Mouse (Mus musculus) forebrain, embryonic 16.5 days (tissue): ENCODE measurements around the gene Ncbp1. TPM values are rescaled to one million over a fixed set of nuclear protein-coding genes. Genes with fewer than 3 reads are reported as not detected.

Experiments used
- ATAC-seq: fragments of 200-750 bp; cut with Nextera tagmentation; 2 replicates; pipeline ENCODE4 v1.8.0; 2017; ENCODE audit warnings: mild to moderate bottlenecking, moderate library complexity
- H3K27ac ChIP-seq: fragments of 300-500 bp; sonication (generic); 2 replicates; pipeline ENCODE4 v1.5.1; 2014; ENCODE audit warnings: low read length, control low read depth
- H3K27me3 ChIP-seq: fragments of 300-500 bp; sonication (generic); replicated peaks from 2 replicates; pipeline ENCODE4 v1.6.1; 2014; ENCODE audit warnings: low read length; ENCODE audit not compliant: control insufficient read depth, insufficient read depth
- H3K36me3 ChIP-seq: fragments of 300-500 bp; sonication (generic); 2 replicates; pipeline ENCODE4 v1.6.1; 2014; ENCODE audit not compliant: control insufficient read depth, insufficient read depth
- H3K4me1 ChIP-seq: fragments of 300-500 bp; sonication (generic); replicated peaks from 2 replicates; pipeline ENCODE4 v1.6.1; 2014; ENCODE audit warnings: low read length; ENCODE audit not compliant: control insufficient read depth, insufficient read depth
- H3K4me2 ChIP-seq: fragments of 300-500 bp; sonication (generic); 2 replicates; pipeline ENCODE4 v1.6.1; 2014; ENCODE audit warnings: mild to moderate bottlenecking, low read length, control low read depth
- H3K4me3 ChIP-seq: fragments of 300-500 bp; sonication (generic); replicated peaks from 2 replicates; pipeline ENCODE4 v1.5.1; 2014; ENCODE audit warnings: mild to moderate bottlenecking, low read length, control low read depth
- H3K9ac ChIP-seq: fragments of 300-500 bp; sonication (generic); replicated peaks from 2 replicates; pipeline ENCODE4 v1.6.1; 2014; ENCODE audit warnings: low read depth, low read length, control low read depth
- H3K9me3 ChIP-seq: fragments of 300-500 bp; sonication (generic); 2 replicates; pipeline ENCODE4 v1.6.1; 2016; ENCODE audit warnings: low read length; ENCODE audit not compliant: control insufficient read depth
- WGBS: fragments of 180-500 bp; shearing (Covaris S2); extraction: QIAGEN DNeasy Blood & Tissue Kit; methylation state at CpG from one replicate; pipeline ENCODE4 v1.1.7; 2014; 5-methylcytosine and 5-hydroxymethylcytosine counted together
- polyA plus RNA-seq: library from polyadenylated mRNA; unstranded; fragments of >200 nt; fragmentation: Nextera tagmentation; extraction: Ambion mirVana; gene quantifications from 2 replicates; pipeline ENCODE4 v1.2.1, GENCODE M21; 2015

Gene Ncbp1
- polyA plus RNA-seq, 1 experiment from 2014 or later: 98.8 TPM

GRCm38 (mm10) chr4:46120767-46121166, 17.6 kb upstream of the Ncbp1 start:
- no peak overlapping the region for H3K9ac ChIP-seq
- H3K27me3 ChIP-seq: no peaks in the 10 kb centered on the region
- H3K36me3 ChIP-seq: peaks cover 34% of the 10 kb centered on the region
- 92% methylated on average over 3 of the region's 3 CpGs for WGBS
- no peak overlapping the region for H3K27ac ChIP-seq
- H3K4me1 ChIP-seq: no peaks in the 10 kb centered on the region
- no peaks in the 10 kb centered on the region for H3K9me3 ChIP-seq
- H3K4me2 ChIP-seq: no peak overlapping the region
- ATAC-seq: no peak
- H3K4me3 ChIP-seq: no peak overlapping the region

GRCm38 (mm10) chr4:46123358-46123757, 15.1 kb upstream of the Ncbp1 start:
- Histone ChIP-seq H3K27ac (no peak overlapping the region), H3K27me3 (no peaks in the 10 kb centered on the region), H3K4me2 (no peak overlapping the region), H3K4me1 (no peaks in the 10 kb centered on the region), H3K9ac (no peak overlapping the region), H3K4me3 (no peak overlapping the region), H3K36me3 (peaks cover 27% of the 10 kb centered on the region), H3K9me3 (no peaks in the 10 kb centered on the region)
- no peak for ATAC-seq
- 90% methylated on average over 6 of the region's 6 CpGs for WGBS

- H3K9me3 ChIP-seq: no peaks in the 10 kb centered on the region
- no peaks in the 10 kb centered on the region for H3K4me1 ChIP-seq
- H3K9ac ChIP-seq: no peak overlapping the region
- WGBS: 46% methylated on average over 2 of the region's 2 CpGs
- no peaks in the 10 kb centered on the region for H3K27me3 ChIP-seq
- no peak overlapping the region for H3K4me2 ChIP-seq
- no peak overlapping the region for H3K27ac ChIP-seq
- H3K4me3 ChIP-seq: no peak overlapping the region
- peaks cover 26% of the 10 kb centered on the region for H3K36me3 ChIP-seq
- peak; percentile 69; the same call in 1 of the 2 replicates for ATAC-seq
Measured at GRCm38 (mm10) chr4:46126541-46126940, 11.9 kb upstream of the Ncbp1 start.

GRCm38 (mm10) chr4:46129311-46130004, 9.0 kb upstream of the Ncbp1 start:
- Histone ChIP-seq H3K9me3 (no peaks in the 10 kb centered on the region), H3K9ac (no peak overlapping the region), H3K4me2 (no peak overlapping the region), H3K4me3 (no peak overlapping the region), H3K27ac (no peak overlapping the region), H3K4me1 (no peaks in the 10 kb centered on the region), H3K36me3 (peaks cover 28% of the 10 kb centered on the region), H3K27me3 (no peaks in the 10 kb centered on the region)
- WGBS: 88% methylated on average over 8 of the region's 8 CpGs
- no peak for ATAC-seq

- ATAC-seq: no peak
- Histone ChIP-seq H3K27me3 (no peaks in the 10 kb centered on the region), H3K36me3 (peaks cover 26% of the 10 kb centered on the region), H3K4me1 (no peaks in the 10 kb centered on the region), H3K27ac (no peak overlapping the region), H3K9ac (no peak overlapping the region), H3K4me3 (no peak overlapping the region), H3K4me2 (no peak overlapping the region), H3K9me3 (no peaks in the 10 kb centered on the region)
- WGBS: 70% methylated on average over 3 of the region's 3 CpGs
Measured at GRCm38 (mm10) chr4:46130221-46130620, 8.2 kb upstream of the Ncbp1 start.

- Histone ChIP-seq H3K4me1 (peaks cover 1% of the 10 kb centered on the region), H3K4me2 (no peak overlapping the region), H3K9ac (no peak overlapping the region), H3K27ac (no peak overlapping the region), H3K4me3 (no peak overlapping the region), H3K27me3 (no peaks in the 10 kb centered on the region), H3K9me3 (no peaks in the 10 kb centered on the region), H3K36me3 (peaks cover 26% of the 10 kb centered on the region)
- no peak for ATAC-seq
- 79% methylated on average over 6 of the region's 6 CpGs for WGBS
Measured at GRCm38 (mm10) chr4:46131791-46132190, 6.6 kb upstream of the Ncbp1 start.

- 9% methylated on average over 17 of the region's 17 CpGs for WGBS
- H3K36me3 ChIP-seq: peaks cover 9% of the 10 kb centered on the region; the same call in 1 of the 2 replicates
- no peaks in the 10 kb centered on the region for H3K9me3 ChIP-seq
- peak; percentile 72 for ATAC-seq
- H3K27me3 ChIP-seq: no peaks in the 10 kb centered on the region
- H3K27ac ChIP-seq: peak overlapping the region; percentile 99
- H3K4me3 ChIP-seq: peak overlapping the region; percentile 98
- peak overlapping the region; percentile 97 for H3K9ac ChIP-seq
- H3K4me1 ChIP-seq: peaks cover 25% of the 10 kb centered on the region
- peak overlapping the region; percentile 83 for H3K4me2 ChIP-seq
Measured at GRCm38 (mm10) chr4:46137629-46138286, 655 bp upstream of the Ncbp1 start.

- Histone ChIP-seq H3K4me3 (no peak overlapping the region), H3K4me1 (peaks cover 14% of the 10 kb centered on the region), H3K27ac (no peak overlapping the region), H3K27me3 (no peaks in the 10 kb centered on the region), H3K36me3 (peaks cover 3% of the 10 kb centered on the region; the same call in 1 of the 2 replicates), H3K4me2 (no peak overlapping the region), H3K9ac (no peak overlapping the region), H3K9me3 (no peaks in the 10 kb centered on the region)
- 71% methylated on average over 3 of the region's 3 CpGs for WGBS
- ATAC-seq: no peak
Measured at GRCm38 (mm10) chr4:46144323-46144722, 5.9 kb downstream of the Ncbp1 start.

GRCm38 (mm10) chr4:46146881-46147280, 8.5 kb downstream of the Ncbp1 start:
- WGBS: 97% methylated on average over 1 of the region's 1 CpGs
- H3K36me3 ChIP-seq: peaks cover 8% of the 10 kb centered on the region

More at GRCm38 (mm10) chr4:46146881-46147280, 8.5 kb downstream of the Ncbp1 start:
- no peak overlapping the region for H3K9ac ChIP-seq
- no peak overlapping the region for H3K4me3 ChIP-seq
- H3K9me3 ChIP-seq: no peaks in the 10 kb centered on the region
- H3K27ac ChIP-seq: no peak overlapping the region
- no peak for ATAC-seq
- H3K4me1 ChIP-seq: no peaks in the 10 kb centered on the region
- H3K4me2 ChIP-seq: no peak overlapping the region
- H3K27me3 ChIP-seq: no peaks in the 10 kb centered on the region
